Mouse (Mus musculus) CH12.LX (cell line): Measurements from ENCODE around the gene Usp7. TPM values are rescaled to one million over a fixed set of nuclear protein-coding genes. Genes with fewer than 3 reads are reported as not detected.
A peak's percentile ranks its signal among the peaks of the same experiment; 100 is the strongest.

Experiments
- DNase-seq: peaks from one replicate; pipeline ENCODE4 v3.0.0-alpha.2; 2013; ENCODE audit errors: extremely low read depth
- H3K27ac ChIP-seq: 2 replicates; pipeline ENCODE4 v1.5.1; 2012; ENCODE audit warnings: low read depth, mild to moderate bottlenecking, control low read depth, moderate library complexity; ENCODE audit not compliant: insufficient read depth
- H3K27me3 ChIP-seq: replicated peaks from 2 replicates; pipeline ENCODE3; 2012; ENCODE audit warnings: inconsistent platforms
- H3K36me3 ChIP-seq, 2 experiments: replicated peaks in 1 of 2; 2 replicates each; pipeline versions ENCODE3 to v1.6.1; 2012; ENCODE audit warnings: inconsistent platforms in 1 of 2, low read length in 1 of 2, mild to moderate bottlenecking in 1 of 2, mixed read lengths in 1 of 2, moderate library complexity in 1 of 2; ENCODE audit not compliant: control insufficient read depth in 1 of 2, insufficient read depth in 1 of 2
- H3K4me1 ChIP-seq, 2 experiments: 2 replicates each; pipeline ENCODE4 v1.6.1; 2012; ENCODE audit warnings: inconsistent platforms in 1 of 2, moderate library complexity in 1 of 2; ENCODE audit not compliant: insufficient read depth in 2 of 2, control insufficient read depth in 1 of 2
- H3K4me2 ChIP-seq: 2 replicates; pipeline ENCODE4 v1.6.1; 2012; ENCODE audit warnings: low read depth, mild to moderate bottlenecking, control low read depth; ENCODE audit not compliant: poor library complexity, insufficient read depth, severe bottlenecking
- H3K4me3 ChIP-seq, 3 experiments: fragments of 150-350 bp in 1 of 3; sonication (generic) in 1 of 3; replicated peaks in 1 of 3; 2 replicates each; pipeline versions ENCODE3 to v1.5.1; 2011 to 2012; ENCODE audit warnings: low read depth in 2 of 3, low read length in 2 of 3, mild to moderate bottlenecking in 2 of 3, moderate library complexity in 2 of 3, control low read depth in 1 of 3, improper control_type of control experiment in 1 of 3, inconsistent platforms in 1 of 3, mixed read lengths in 1 of 3; ENCODE audit not compliant: poor library complexity in 1 of 3
- H3K79me2 ChIP-seq: replicated peaks from 2 replicates; pipeline ENCODE4 v1.6.1; 2012; ENCODE audit warnings: mild to moderate bottlenecking, moderate library complexity; ENCODE audit not compliant: control insufficient read depth, poor library complexity, insufficient read depth, severe bottlenecking; ENCODE audit errors: extremely low read depth
- H3K9ac ChIP-seq: 2 replicates; pipeline ENCODE4 v1.6.1; 2012; ENCODE audit warnings: low read depth, mild to moderate bottlenecking, control low read depth, moderate library complexity; ENCODE audit not compliant: insufficient read depth
- H3K9me3 ChIP-seq: replicated peaks from 2 replicates; pipeline ENCODE3; 2012; ENCODE audit warnings: low read length, inconsistent platforms, mixed read lengths
- BHLHE40 ChIP-seq: IDR thresholded peaks from 2 replicates; pipeline ENCODE4 v1.6.1; 2011; ENCODE audit warnings: mild to moderate bottlenecking, low read depth, low read length, improper control_type of control experiment
- CTCF ChIP-seq, 2 experiments: IDR thresholded peaks in 1 of 2; conservative IDR thresholded peaks in 1 of 2; 2 replicates each; pipeline ENCODE4 v1.5.1; 2011 to 2012; ENCODE audit warnings: low read depth in 2 of 2, low read length in 2 of 2, improper control_type of control experiment in 1 of 2, inconsistent platforms in 1 of 2, mild to moderate bottlenecking in 1 of 2, moderate library complexity in 1 of 2
- HCFC1 ChIP-seq: IDR thresholded peaks from 2 replicates; pipeline ENCODE4 v1.6.1; 2012; ENCODE audit warnings: low read depth, mild to moderate bottlenecking, inconsistent platforms, low read length, improper control_type of control experiment
- JUN ChIP-seq: IDR thresholded peaks from 2 replicates; pipeline ENCODE4 v1.6.1; 2011; ENCODE audit warnings: low read depth, mild to moderate bottlenecking, low read length, improper control_type of control experiment, moderate library complexity; ENCODE audit not compliant: insufficient read depth
- JUND ChIP-seq: conservative IDR thresholded peaks from 2 replicates; pipeline ENCODE4 v1.6.1; 2011; ENCODE audit warnings: low read depth, low read length, improper control_type of control experiment
- KAT2A ChIP-seq: IDR thresholded peaks from 2 replicates; pipeline ENCODE4 v1.6.1; 2012; ENCODE audit warnings: low read length, improper control_type of control experiment, inconsistent platforms; ENCODE audit not compliant: insufficient replicate concordance
- MAFK ChIP-seq: IDR thresholded peaks from 2 replicates; pipeline ENCODE4 v1.6.1; 2011; ENCODE audit warnings: low read length, improper control_type of control experiment; ENCODE audit not compliant: insufficient replicate concordance
- MAZ ChIP-seq: IDR thresholded peaks from 2 replicates; pipeline ENCODE4 v1.6.1; 2012; ENCODE audit warnings: low read depth, mild to moderate bottlenecking, inconsistent platforms, low read length, improper control_type of control experiment, moderate library complexity
- MYC ChIP-seq: IDR thresholded peaks from 2 replicates; pipeline ENCODE4 v1.6.1; 2011; ENCODE audit warnings: low read depth, mild to moderate bottlenecking, improper control_type of control experiment, low read length
- PAX5 ChIP-seq: IDR thresholded peaks from 2 replicates; pipeline ENCODE4 v1.6.1; 2012; ENCODE audit warnings: low read length, inconsistent platforms, mixed read lengths
- RAD21 ChIP-seq: IDR thresholded peaks from 2 replicates; pipeline ENCODE4 v1.6.1; 2011; ENCODE audit warnings: low read depth, mild to moderate bottlenecking, low read length, improper control_type of control experiment, moderate library complexity
- RCOR1 ChIP-seq: conservative IDR thresholded peaks from 2 replicates; pipeline ENCODE4 v1.6.1; 2012; ENCODE audit warnings: low read depth, mild to moderate bottlenecking, inconsistent platforms, low read length, improper control_type of control experiment
- SIN3A ChIP-seq: IDR thresholded peaks from 2 replicates; pipeline ENCODE4 v1.6.1; 2012; ENCODE audit warnings: low read length, improper control_type of control experiment, inconsistent platforms
- TBP ChIP-seq: conservative IDR thresholded peaks from 2 replicates; pipeline ENCODE4 v1.6.1; 2011; ENCODE audit warnings: low read depth, low read length, improper control_type of control experiment
- USF1 ChIP-seq: IDR thresholded peaks from 2 replicates; pipeline ENCODE4 v1.6.1; 2014; ENCODE audit warnings: low read depth, mild to moderate bottlenecking, inconsistent platforms, low read length, improper control_type of control experiment
- USF2 ChIP-seq: conservative IDR thresholded peaks from 2 replicates; pipeline ENCODE4 v1.6.1; 2011; ENCODE audit warnings: low read depth, low read length, improper control_type of control experiment
- ZC3H11A ChIP-seq: IDR thresholded peaks from 2 replicates; pipeline ENCODE4 v1.6.1; 2012; ENCODE audit warnings: low read depth, mild to moderate bottlenecking, inconsistent platforms, low read length, improper control_type of control experiment
- dilution Hi-C: fragments of 300-500 bp; cut with MboI; formaldehyde crosslinking; loops from 2 replicates; pipeline ENCODE4 v1.14.3; 2020; ENCODE audit warnings: low sequenced_read_pairs; ENCODE audit not compliant: extremely low pct_unique_long_range_greater_than_20kb, extremely low pct_ligation_motif_present
- in situ Hi-C: fragments of 300-500 bp; cut with MboI; formaldehyde crosslinking; loops from 3 replicates; pipeline ENCODE4 v1.14.3; 2019; ENCODE audit warnings: low sequenced_read_pairs, low pct_ligation_motif_present, low pct_unique_long_range_greater_than_20kb, mixed read lengths
- polyA plus RNA-seq: library from polyadenylated mRNA; unstranded; fragments of >175 nt; gene quantifications from 2 replicates; pipeline ENCODE4 v1.2.1, GENCODE M21; 2012; ENCODE audit warnings: low read depth; ENCODE audit not compliant: insufficient read length
- total RNA-seq, 2 experiments: library from RNA; depleted of rRNA; stranded (reverse); fragments of 300-350 nt in 1 of 2; fragments of >200 nt in 1 of 2; gene quantifications; 2 replicates each; pipeline ENCODE4 v1.2.3; 2012 to 2014

Gene Usp7
- total and polyA plus RNA-seq, 3 experiments: 113 to 169 (median 143) TPM

GRCm38 (mm10) chr16:8655108-8655507 is 137.0 kb downstream of the Usp7 start:
- Histone ChIP-seq H3K79me2 (no peaks in the 10 kb centered on the region), H3K4me2 (no peak overlapping the region), H3K27ac (no peak overlapping the region), H3K9me3 (no peaks in the 10 kb centered on the region), H3K4me3 (no peak overlapping the region), H3K9ac (no peak overlapping the region), H3K27me3 (no peaks in the 10 kb centered on the region), H3K4me1 (peaks cover under 1 to 1% of the 10 kb centered on the region in 2 experiments; a peak in 3 of 4 replicates), H3K36me3 (peaks cover 82 to 98% of the 10 kb centered on the region in 2 experiments)
- DNase-seq: no peak
- in situ Hi-C loops (no loop called here), dilution Hi-C loops (no loop called here)
- TF ChIP-seq USF2 (no peak), MAZ (no peak), RAD21 (no peak)

GRCm38 (mm10) chr16:8650007-8650406 is 142.1 kb downstream of the Usp7 start:
- Histone ChIP-seq H3K27me3 (no peaks in the 10 kb centered on the region), H3K4me1 (peaks cover 3 to 9% of the 10 kb centered on the region in 2 experiments; a peak in 3 of 4 replicates), H3K9ac (no peak overlapping the region), H3K9me3 (no peaks in the 10 kb centered on the region), H3K36me3 (peaks cover 83 to 98% of the 10 kb centered on the region in 2 experiments), H3K79me2 (no peaks in the 10 kb centered on the region), H3K27ac (no peak overlapping the region), H3K4me2 (no peak overlapping the region), H3K4me3 (no peak overlapping the region)
- peak; percentile 55 for DNase-seq
- TF ChIP-seq MAZ (no peak), ZC3H11A (no peak), KAT2A (no peak), SIN3A (no peak), HCFC1 (no peak), MAFK (no peak), RCOR1 (no peak), USF2 (no peak)
- dilution Hi-C loops: no loop called here
- in situ Hi-C loops: no loop called here

GRCm38 (mm10) chr16:8645546-8645945 is 146.6 kb downstream of the Usp7 start:
- in situ Hi-C loops (no loop called here), dilution Hi-C loops (no loop called here)
- DNase-seq: no peak
- Histone ChIP-seq H3K4me1 (peaks cover 3 to 9% of the 10 kb centered on the region in 2 experiments; a peak in 3 of 4 replicates), H3K27me3 (no peaks in the 10 kb centered on the region), H3K9ac (no peak overlapping the region), H3K36me3 (peaks cover 67 to 97% of the 10 kb centered on the region in 2 experiments), H3K4me3 (no peak overlapping the region), H3K9me3 (no peaks in the 10 kb centered on the region), H3K27ac (no peak overlapping the region), H3K4me2 (no peak overlapping the region), H3K79me2 (no peaks in the 10 kb centered on the region)
- no peak for TF ChIP-seq USF1
- TF ChIP-seq JUND: no peak
- TF ChIP-seq CTCF (conservative IDR thresholded peaks at IDR 0.05 in 1 of 2, IDR thresholded peaks at IDR 0.05 in 1 of 2; ENCODE audit: low read depth in 2 of 2, low read length in 2 of 2): no peak
- TF ChIP-seq MYC: no peak
- TF ChIP-seq JUN: no peak
- no peak for TF ChIP-seq BHLHE40
- TF ChIP-seq PAX5: no peak
- TF ChIP-seq TBP: no peak
- TF ChIP-seq MAFK: no peak
